In the genomic region with DNA sequence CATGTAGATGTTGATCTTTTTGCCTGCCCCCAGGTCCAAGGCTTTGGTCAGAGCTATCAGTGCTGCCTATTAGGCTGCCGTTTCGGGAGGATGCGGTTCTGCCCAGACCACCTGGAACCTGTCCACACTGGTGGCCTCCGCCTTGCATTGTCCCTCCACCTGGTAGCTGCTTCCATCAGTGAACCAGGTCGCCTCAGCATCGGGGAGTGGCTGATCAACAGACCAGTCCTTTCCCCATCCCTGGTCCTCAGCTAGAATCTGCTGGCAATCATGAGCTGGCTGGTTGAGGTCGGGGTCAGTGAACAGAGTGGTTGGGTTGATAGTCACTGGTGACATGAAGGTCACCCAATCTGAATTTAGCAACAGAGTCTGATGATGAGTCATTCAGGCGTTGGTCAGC, we compare ENCODE assay signal across 16 mouse cellular contexts.
"Had no signal": no experiment of that assay in that cellular context is flagged by ENCODE, and none has a peak within 500 bp of the region (broad histone marks: within the 10 kb centered on the region; RNA-seq: fewer than 3 reads in every experiment).

No protein-coding gene starts in this region.

- ATAC-seq: lung, postnatal 0 days; midbrain, embryonic 13.5 days; midbrain, embryonic 15.5 days had no signal

- H3K9ac ChIP-seq: lung, embryonic 15.5 days; midbrain, embryonic 13.5 days; midbrain, embryonic 15.5 days; neural tube, embryonic 12.5 days; stomach, embryonic 15.5 days had no signal

- H3K4me3 ChIP-seq: lung, embryonic 15.5 days; megakaryocyte, embryonic 14.5 days; midbrain, embryonic 13.5 days; midbrain, embryonic 15.5 days; neural tube, embryonic 12.5 days; stomach, embryonic 15.5 days had no signal

- H3K27me3 ChIP-seq: lung, embryonic 15.5 days; megakaryocyte, embryonic 14.5 days; midbrain, embryonic 13.5 days; midbrain, embryonic 15.5 days; neural tube, embryonic 12.5 days; stomach, embryonic 15.5 days had no signal

- H3K36me3 ChIP-seq: lung, embryonic 15.5 days; midbrain, embryonic 13.5 days; midbrain, embryonic 15.5 days; neural tube, embryonic 12.5 days; stomach, embryonic 15.5 days had no signal

- H3K4me1 ChIP-seq: lung, embryonic 15.5 days; megakaryocyte, embryonic 14.5 days; midbrain, embryonic 13.5 days; midbrain, embryonic 15.5 days; neural tube, embryonic 12.5 days; stomach, embryonic 15.5 days had no signal

- DNase-seq: lung, postnatal 14 days; lung, postnatal 36 days; right cerebral cortex, postnatal 14 days; thymus, adult 2 months; thymus, postnatal 25 days; thymus, postnatal 4 days had no signal

- H3K9me3 ChIP-seq: lung, embryonic 15.5 days; midbrain, embryonic 13.5 days; midbrain, embryonic 15.5 days; neural tube, embryonic 12.5 days; stomach, embryonic 15.5 days had no signal

- H3K27ac ChIP-seq: lung, embryonic 15.5 days; macrophage; midbrain, embryonic 13.5 days; midbrain, embryonic 15.5 days; neural tube, embryonic 12.5 days; stomach, embryonic 15.5 days; stomach, postnatal 0 days had no signal

- H3K4me2 ChIP-seq: lung, embryonic 15.5 days; midbrain, embryonic 11.5 days; midbrain, embryonic 13.5 days; midbrain, embryonic 15.5 days; neural tube, embryonic 12.5 days; stomach, embryonic 15.5 days had no signal
